Mouse (Mus musculus) ES-E14 (cell line): Measurements from ENCODE around the gene Cyp4f14. TPM values are rescaled to one million over a fixed set of nuclear protein-coding genes. Genes with fewer than 3 reads are reported as not detected.

Experiments used
- total RNA-seq: library from RNA; depleted of rRNA; stranded (reverse); fragments of 300-350 nt; gene quantifications from 2 replicates; pipeline ENCODE4 v1.2.3, GENCODE M21; 2012; rRNA removed

Gene Cyp4f14
- total RNA-seq, 1 experiment = 0.58 TPM

Other genes starting within 250 kb of the Cyp4f14 start
- gene Cyp4f15, start 231.7 kb downstream of the Cyp4f14 start, total RNA-seq = 0.11 and 0.31 TPM in 2 replicates
- 21.6 and 21.9 TPM in 2 replicates for gene Zfp871, start 129.1 kb downstream of the Cyp4f14 start, total RNA-seq
- gene Zfp811, start 107.4 kb downstream of the Cyp4f14 start, total RNA-seq = 1.6 and 2.1 TPM in 2 replicates
- gene Zfp799, start 87.1 kb downstream of the Cyp4f14 start, total RNA-seq = 9.3 and 12.9 TPM in 2 replicates
- 9.5 and 9.9 TPM in 2 replicates for gene Zfp870, start 25.7 kb downstream of the Cyp4f14 start, total RNA-seq
- 15.2 and 28.9 TPM in 2 replicates for gene Cyp4f13, start 30.1 kb upstream of the Cyp4f14 start, total RNA-seq
- 7.0 and 9.0 TPM in 2 replicates for gene Zfp472, start 48.5 kb upstream of the Cyp4f14 start, total RNA-seq
- gene Zfp952, start 75.8 kb upstream of the Cyp4f14 start, total RNA-seq = 4.2 and 4.3 TPM in 2 replicates
- gene Zfp763, start 116.1 kb upstream of the Cyp4f14 start, total RNA-seq = 4.6 and 4.9 TPM in 2 replicates
- not detected in 2 replicates for gene 4921501E09Rik, start 150.7 kb upstream of the Cyp4f14 start, total RNA-seq
- 3.1 and 4.0 TPM in 2 replicates for gene Zfp563, start 172.0 kb upstream of the Cyp4f14 start, total RNA-seq
- gene Morc2b, start 222.3 kb upstream of the Cyp4f14 start, total RNA-seq = 0.22 and 0.26 TPM in 2 replicates